Mouse (Mus musculus) lung, adult 2 months (tissue): Measurements from ENCODE around the gene 9130023H24Rik.

Source experiments
- CTCF ChIP-seq: fragments of 200-500 bp; IDR thresholded peaks from 2 replicates; pipeline ENCODE4 v1.5.1; 2011; ENCODE audit warnings: mild to moderate bottlenecking, low read length, control low read depth; ENCODE audit not compliant: insufficient read depth
- POLR2A ChIP-seq: fragments of 200-500 bp; IDR thresholded peaks from 2 replicates; pipeline ENCODE4 v1.6.1; 2011; ENCODE audit warnings: low read depth, mild to moderate bottlenecking, control low read depth, low read length, borderline replicate concordance; ENCODE audit errors: extremely low read depth

- TF ChIP-seq POLR2A (peak; percentile 58; the same call in 1 of the 2 replicates), CTCF (no peak)
Measured at GRCm38 (mm10) chr7:128243921-128244320, 6.1 kb upstream of the 9130023H24Rik start.
